Mouse (Mus musculus): ENCODE data around the gene Gpx4. TPM values are rescaled to one million over a fixed set of nuclear protein-coding genes. Genes with fewer than 3 reads are reported as not detected.
A peak's percentile ranks its signal among the peaks of the same experiment; 100 is the strongest.

Gene Gpx4
- polyA plus RNA-seq, 1 experiment from 2014 or later = 484 TPM

GRCm38 (mm10) chr10:80102216-80102915 lies 55.4 kb downstream of the Gpx4 start:
- under 1% methylated on average over 44 of the region's 59 CpGs for WGBS
- peak overlapping the region; percentile 57; the same call in 1 of the 2 replicates for H3K27ac ChIP-seq

GRCm38 (mm10) chr10:80103032-80103431 lies 56.1 kb downstream of the Gpx4 start:
- no peak for ATAC-seq (ENCODE audit: low FRiP score)
- peak overlapping the region; percentile 91; the same call in 1 of the 2 replicates for H3K9ac ChIP-seq
- H3K4me2 ChIP-seq (replicated peaks) = peak overlapping the region; percentile 95; the same call in 1 of the 2 replicates
- peaks cover 17% of the 10 kb centered on the region for H3K4me1 ChIP-seq
- peak overlapping the region; percentile 57; the same call in 1 of the 2 replicates for H3K27ac ChIP-seq
- WGBS = 83% methylated on average over 2 of the region's 2 CpGs
- no peaks in the 10 kb centered on the region; the same call in 1 of the 2 replicates for H3K36me3 ChIP-seq
- no peaks in the 10 kb centered on the region for H3K27me3 ChIP-seq
- no peaks in the 10 kb centered on the region for H3K9me3 ChIP-seq (replicated peaks)
- peak overlapping the region; percentile 94 for H3K4me3 ChIP-seq

More at GRCm38 (mm10) chr10:80102216-80102915, 55.4 kb downstream of the Gpx4 start:
- Histone ChIP-seq H3K4me2 (replicated peaks) (peak overlapping the region; percentile 95), H3K4me1 (peaks cover 24% of the 10 kb centered on the region), H3K4me3 (peak overlapping the region; percentile 94), H3K9ac (peak overlapping the region; percentile 91), H3K27me3 (no peaks in the 10 kb centered on the region), H3K36me3 (no peaks in the 10 kb centered on the region; the same call in 1 of the 2 replicates), H3K9me3 (replicated peaks) (no peaks in the 10 kb centered on the region)
- peak; percentile 81 for ATAC-seq (ENCODE audit: low FRiP score)

GRCm38 (mm10) chr10:80104181-80104580 lies 57.2 kb downstream of the Gpx4 start:
- WGBS = 77% methylated on average over 3 of the region's 3 CpGs
- H3K4me1 ChIP-seq = peaks cover 17% of the 10 kb centered on the region
- no peak overlapping the region for H3K9ac ChIP-seq
- H3K27me3 ChIP-seq = no peaks in the 10 kb centered on the region
- H3K9me3 ChIP-seq (replicated peaks) = no peaks in the 10 kb centered on the region
- H3K27ac ChIP-seq = no peak overlapping the region
- H3K4me2 ChIP-seq (replicated peaks) = no peak overlapping the region
- no peaks in the 10 kb centered on the region for H3K36me3 ChIP-seq
- no peak for ATAC-seq (ENCODE audit: low FRiP score)
- no peak overlapping the region for H3K4me3 ChIP-seq

- no peaks in the 10 kb centered on the region for H3K9me3 ChIP-seq (replicated peaks)
- H3K4me2 ChIP-seq (replicated peaks) = no peak within 1 kb of the TSS
- no peak within 1 kb of the TSS; the same call in none of the 2 replicates for H3K9ac ChIP-seq
- 69% methylated on average over 5 of the region's 5 CpGs for WGBS
- H3K27me3 ChIP-seq = no peaks in the 10 kb centered on the region
- no peaks in the 10 kb centered on the region for H3K36me3 ChIP-seq
- no peak within 1 kb of the TSS for H3K27ac ChIP-seq
- ATAC-seq (ENCODE audit: low FRiP score) = no peak
- H3K4me3 ChIP-seq = no peak within 1 kb of the TSS
- peaks cover 12% of the 10 kb centered on the region for H3K4me1 ChIP-seq
These were observed 58.5 kb downstream of the Gpx4 start, which contains the start of gene Sbno2 for GRCm38 (mm10) chr10:80105460-80105859. TSS of gene Sbno2 (minus strand) at chr10:80105571.

GRCm38 (mm10) chr10:80105926-80106325 lies 59.0 kb downstream of the Gpx4 start:
- no peak for ATAC-seq (ENCODE audit: low FRiP score)
- H3K27ac ChIP-seq = no peak overlapping the region
- no peaks in the 10 kb centered on the region for H3K27me3 ChIP-seq
- no peak overlapping the region for H3K4me2 ChIP-seq (replicated peaks)
- H3K4me1 ChIP-seq = peaks cover 10% of the 10 kb centered on the region
- H3K9me3 ChIP-seq (replicated peaks) = no peaks in the 10 kb centered on the region
- no peaks in the 10 kb centered on the region for H3K36me3 ChIP-seq
- 68% methylated on average over 5 of the region's 5 CpGs for WGBS
- no peak overlapping the region for H3K4me3 ChIP-seq
- H3K9ac ChIP-seq = no peak overlapping the region; the same call in none of the 2 replicates

Other genes starting within 250 kb of the Gpx4 start
- gene Misp, start 226.2 kb upstream of the Gpx4 start, polyA plus RNA-seq (2016; fragmentation: Nextera tagmentation; extraction: Ambion mirVana) = 1.3 and 2.1 TPM in 2 replicates
- gene Ptbp1, start 192.7 kb upstream of the Gpx4 start, polyA plus RNA-seq (2016; fragmentation: Nextera tagmentation; extraction: Ambion mirVana) = 201 and 211 TPM in 2 replicates
- 11.8 and 14.1 TPM in 2 replicates for gene Prtn3, start 172.7 kb upstream of the Gpx4 start, polyA plus RNA-seq (2016; fragmentation: Nextera tagmentation; extraction: Ambion mirVana)
- 289 and 290 TPM in 2 replicates for gene Plppr3, start 172.5 kb upstream of the Gpx4 start, polyA plus RNA-seq (2016; fragmentation: Nextera tagmentation; extraction: Ambion mirVana)
- 0.56 TPM in 1 of 2 replicates, not detected in the other for gene Elane, start 160.9 kb upstream of the Gpx4 start, polyA plus RNA-seq (2016; fragmentation: Nextera tagmentation; extraction: Ambion mirVana)
- gene Cfd, start 156.3 kb upstream of the Gpx4 start, polyA plus RNA-seq (2016; fragmentation: Nextera tagmentation; extraction: Ambion mirVana) = not detected in 2 replicates
- gene Med16, start 138.2 kb upstream of the Gpx4 start, polyA plus RNA-seq (2016; fragmentation: Nextera tagmentation; extraction: Ambion mirVana) = 63.3 and 70.0 TPM in 2 replicates
- 25.5 and 54.9 TPM in 2 replicates for gene Gm26602, start 136.3 kb upstream of the Gpx4 start, polyA plus RNA-seq (2016; fragmentation: Nextera tagmentation; extraction: Ambion mirVana)
- gene Kiss1r, start 130.2 kb upstream of the Gpx4 start, polyA plus RNA-seq (2016; fragmentation: Nextera tagmentation; extraction: Ambion mirVana) = 1.2 and 1.6 TPM in 2 replicates
- gene R3hdm4, start 126.0 kb upstream of the Gpx4 start, polyA plus RNA-seq (2016; fragmentation: Nextera tagmentation; extraction: Ambion mirVana) = 173 and 184 TPM in 2 replicates
- gene Arid3a, start 120.1 kb upstream of the Gpx4 start, polyA plus RNA-seq (2016; fragmentation: Nextera tagmentation; extraction: Ambion mirVana) = 4.7 and 5.3 TPM in 2 replicates
- 89.4 and 100 TPM in 2 replicates for gene Wdr18, start 87.0 kb upstream of the Gpx4 start, polyA plus RNA-seq (2016; fragmentation: Nextera tagmentation; extraction: Ambion mirVana)
- gene Grin3b, start 76.5 kb upstream of the Gpx4 start, polyA plus RNA-seq (2016; fragmentation: Nextera tagmentation; extraction: Ambion mirVana) = 0.23 and 0.44 TPM in 2 replicates
- gene Tmem259, start 62.8 kb upstream of the Gpx4 start, polyA plus RNA-seq (2016; fragmentation: Nextera tagmentation; extraction: Ambion mirVana) = 23.1 and 25.5 TPM in 2 replicates
- 178 and 204 TPM in 2 replicates for gene Cnn2, start 58.6 kb upstream of the Gpx4 start, polyA plus RNA-seq (2016; fragmentation: Nextera tagmentation; extraction: Ambion mirVana)
- gene Abca7, start 50.7 kb upstream of the Gpx4 start, polyA plus RNA-seq (2016; fragmentation: Nextera tagmentation; extraction: Ambion mirVana) = 6.9 and 7.7 TPM in 2 replicates
- 8.7 and 8.9 TPM in 2 replicates for gene Arhgap45, start 30.5 kb upstream of the Gpx4 start, polyA plus RNA-seq (2016; fragmentation: Nextera tagmentation; extraction: Ambion mirVana)
- gene Polr2e, start 7.4 kb upstream of the Gpx4 start, polyA plus RNA-seq (2016; fragmentation: Nextera tagmentation; extraction: Ambion mirVana) = 163 and 171 TPM in 2 replicates
- 15.1 TPM in 2 replicates for gene Sbno2, start 58.4 kb downstream of the Gpx4 start, polyA plus RNA-seq (2016; fragmentation: Nextera tagmentation; extraction: Ambion mirVana)
- gene Stk11, start 68.6 kb downstream of the Gpx4 start, polyA plus RNA-seq (2016; fragmentation: Nextera tagmentation; extraction: Ambion mirVana) = 13.1 and 16.1 TPM in 2 replicates
- gene Atp5d, start 91.5 kb downstream of the Gpx4 start, polyA plus RNA-seq (2016; fragmentation: Nextera tagmentation; extraction: Ambion mirVana) = 351 and 385 TPM in 2 replicates
- 18.4 and 22.3 TPM in 2 replicates for gene Cbarp, start 93.7 kb downstream of the Gpx4 start, polyA plus RNA-seq (2016; fragmentation: Nextera tagmentation; extraction: Ambion mirVana)
- 42.1 and 54.5 TPM in 2 replicates for gene Midn, start 101.1 kb downstream of the Gpx4 start, polyA plus RNA-seq (2016; fragmentation: Nextera tagmentation; extraction: Ambion mirVana)
- 235 and 271 TPM in 2 replicates for gene Cirbp, start 118.8 kb downstream of the Gpx4 start, polyA plus RNA-seq (2016; fragmentation: Nextera tagmentation; extraction: Ambion mirVana)
- gene 1600002K03Rik, start 125.8 kb downstream of the Gpx4 start, polyA plus RNA-seq (2016; fragmentation: Nextera tagmentation; extraction: Ambion mirVana) = 12.0 and 13.3 TPM in 2 replicates
- gene Efna2, start 132.3 kb downstream of the Gpx4 start, polyA plus RNA-seq (2016; fragmentation: Nextera tagmentation; extraction: Ambion mirVana) = 49.3 and 50.5 TPM in 2 replicates
- gene Mum1, start 179.3 kb downstream of the Gpx4 start, polyA plus RNA-seq (2016; fragmentation: Nextera tagmentation; extraction: Ambion mirVana) = 50.0 and 58.8 TPM in 2 replicates
- gene Ndufs7, start 202.0 kb downstream of the Gpx4 start, polyA plus RNA-seq (2016; fragmentation: Nextera tagmentation; extraction: Ambion mirVana) = 177 and 220 TPM in 2 replicates
- gene Gamt, start 213.8 kb downstream of the Gpx4 start, polyA plus RNA-seq (2016; fragmentation: Nextera tagmentation; extraction: Ambion mirVana) = 26.6 and 29.6 TPM in 2 replicates
- gene Dazap1, start 214.3 kb downstream of the Gpx4 start, polyA plus RNA-seq (2016; fragmentation: Nextera tagmentation; extraction: Ambion mirVana) = 67.1 and 76.9 TPM in 2 replicates
- gene Rps15, start 245.3 kb downstream of the Gpx4 start, polyA plus RNA-seq (2016; fragmentation: Nextera tagmentation; extraction: Ambion mirVana) = 530 and 668 TPM in 2 replicates
- gene Apc2, start 248.8 kb downstream of the Gpx4 start, polyA plus RNA-seq (2016; fragmentation: Nextera tagmentation; extraction: Ambion mirVana) = 170 and 191 TPM in 2 replicates

Data from hindbrain, embryonic 12.5 days (tissue).